Mouse (Mus musculus) forebrain, embryonic 13.5 days (tissue): ENCODE results near the gene Phf19. TPM values are rescaled to one million over a fixed set of nuclear protein-coding genes. Genes with fewer than 3 reads are reported as not detected.

ENCODE experiments used
- ATAC-seq: fragments of 200-750 bp; cut with Nextera tagmentation; 2 replicates; pipeline ENCODE4 v1.8.0; 2017
- H3K27ac ChIP-seq: fragments of 300-500 bp; sonication (generic); 2 replicates; pipeline ENCODE4 v1.5.1; 2015; ENCODE audit warnings: inconsistent platforms, mild to moderate bottlenecking, moderate library complexity
- H3K27me3 ChIP-seq: fragments of 300-500 bp; sonication (generic); 2 replicates; pipeline ENCODE4 v1.6.1; 2015; ENCODE audit warnings: mild to moderate bottlenecking, inconsistent platforms
- H3K36me3 ChIP-seq: fragments of 300-500 bp; sonication (generic); 2 replicates; pipeline ENCODE4 v1.6.1; 2015; ENCODE audit warnings: mild to moderate bottlenecking, inconsistent platforms; ENCODE audit not compliant: poor library complexity, severe bottlenecking
- H3K4me1 ChIP-seq: fragments of 300-500 bp; sonication (generic); 2 replicates; pipeline ENCODE4 v1.6.1; 2015; ENCODE audit warnings: inconsistent platforms
- H3K4me2 ChIP-seq: fragments of 300-500 bp; sonication (generic); 2 replicates; pipeline ENCODE4 v1.6.1; 2015; ENCODE audit warnings: inconsistent platforms, mild to moderate bottlenecking, moderate library complexity
- H3K4me3 ChIP-seq: fragments of 300-500 bp; sonication (generic); 2 replicates; pipeline ENCODE4 v1.5.1; 2015; ENCODE audit warnings: mild to moderate bottlenecking, inconsistent platforms
- H3K9ac ChIP-seq: fragments of 300-500 bp; sonication (generic); 2 replicates; pipeline ENCODE4 v1.6.1; 2015; ENCODE audit warnings: mild to moderate bottlenecking, inconsistent platforms
- H3K9me3 ChIP-seq: fragments of 300-500 bp; sonication (generic); replicated peaks from 2 replicates; pipeline ENCODE4 v1.6.1; 2016; ENCODE audit warnings: inconsistent platforms
- WGBS: fragments of 180-500 bp; shearing (Covaris S2); methylation state at CpG from one replicate; pipeline ENCODE4 v1.1.7; 2015; 5-methylcytosine and 5-hydroxymethylcytosine counted together
- polyA plus RNA-seq: library from polyadenylated mRNA; unstranded; fragments of >200 nt; fragmentation: Nextera tagmentation; extraction: Ambion mirVana; gene quantifications from 2 replicates; pipeline ENCODE4 v1.2.1, GENCODE M21; 2015

Phf19 gene
- polyA plus RNA-seq, 1 experiment from 2014 or later = 4.5 TPM

DNA sequence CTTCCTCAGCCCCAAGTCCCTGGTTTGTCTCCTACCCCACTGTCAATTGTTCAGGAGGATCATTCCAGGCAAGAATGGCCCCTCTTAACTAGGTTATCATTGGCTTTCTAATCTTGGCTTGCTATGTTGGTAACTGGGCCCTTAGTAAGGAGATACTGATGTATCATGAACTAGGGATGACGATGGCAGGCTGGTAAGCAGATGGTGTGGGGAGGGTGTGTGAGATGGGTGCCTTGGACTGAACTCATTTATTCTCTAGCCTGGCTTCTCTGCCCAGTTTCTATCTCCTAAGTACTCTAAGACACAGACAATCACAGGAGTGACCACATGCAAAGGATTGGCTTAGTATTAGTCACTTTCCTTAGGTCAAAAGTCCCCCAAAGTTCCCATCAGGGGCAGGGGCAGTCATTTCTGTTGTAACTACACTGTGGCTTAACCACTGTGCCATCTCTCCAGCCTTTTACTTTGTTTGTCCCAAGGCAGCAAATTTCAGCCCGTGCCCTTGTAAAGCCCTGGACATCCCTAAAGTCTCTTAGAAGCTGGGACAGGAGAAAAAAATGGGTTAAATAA lies 39.8 kb upstream of the Phf19 start:
- H3K9me3 ChIP-seq = peaks cover 2% of the 10 kb centered on the region; the same call in 1 of the 2 replicates
- 88% methylated on average over 2 of the region's 2 CpGs for WGBS
- H3K9ac ChIP-seq = no peak overlapping the region

DNA sequence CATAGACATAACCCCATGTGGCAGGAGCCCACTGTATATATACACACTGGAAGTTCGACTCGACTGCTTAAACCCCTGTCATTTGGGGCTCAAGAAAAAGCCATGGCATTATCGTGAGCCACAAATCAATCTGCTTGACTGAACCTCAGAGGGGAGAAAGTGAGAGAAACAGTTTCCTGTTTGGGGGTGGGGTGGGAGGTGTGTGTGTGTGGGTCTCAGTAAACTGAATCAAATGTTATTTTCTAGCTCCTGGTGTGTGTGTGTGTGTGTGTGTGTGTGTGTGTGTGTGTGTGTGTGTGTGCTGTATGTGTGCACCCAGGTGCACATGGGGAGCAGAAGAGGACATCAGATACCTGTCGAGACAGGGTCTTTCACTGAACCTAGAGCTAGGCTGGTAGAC lies 39.2 kb upstream of the Phf19 start:
- H3K4me2 ChIP-seq = no peak overlapping the region
- no peak overlapping the region for H3K27ac ChIP-seq
- H3K4me1 ChIP-seq = no peaks in the 10 kb centered on the region
- no peaks in the 10 kb centered on the region for H3K36me3 ChIP-seq
- WGBS = 71% methylated on average over 4 of the region's 4 CpGs
- ATAC-seq = no peak
- H3K9ac ChIP-seq = no peak overlapping the region
- H3K9me3 ChIP-seq = peaks cover 2% of the 10 kb centered on the region; the same call in 1 of the 2 replicates
- no peak overlapping the region for H3K4me3 ChIP-seq
- no peaks in the 10 kb centered on the region for H3K27me3 ChIP-seq

More for the DNA sequence above, 39.8 kb upstream of the Phf19 start:
- no peak for ATAC-seq
- H3K4me2 ChIP-seq = no peak overlapping the region
- H3K4me3 ChIP-seq = no peak overlapping the region
- H3K4me1 ChIP-seq = no peaks in the 10 kb centered on the region
- H3K27me3 ChIP-seq = no peaks in the 10 kb centered on the region
- H3K27ac ChIP-seq = no peak overlapping the region
- H3K36me3 ChIP-seq = no peaks in the 10 kb centered on the region

DNA sequence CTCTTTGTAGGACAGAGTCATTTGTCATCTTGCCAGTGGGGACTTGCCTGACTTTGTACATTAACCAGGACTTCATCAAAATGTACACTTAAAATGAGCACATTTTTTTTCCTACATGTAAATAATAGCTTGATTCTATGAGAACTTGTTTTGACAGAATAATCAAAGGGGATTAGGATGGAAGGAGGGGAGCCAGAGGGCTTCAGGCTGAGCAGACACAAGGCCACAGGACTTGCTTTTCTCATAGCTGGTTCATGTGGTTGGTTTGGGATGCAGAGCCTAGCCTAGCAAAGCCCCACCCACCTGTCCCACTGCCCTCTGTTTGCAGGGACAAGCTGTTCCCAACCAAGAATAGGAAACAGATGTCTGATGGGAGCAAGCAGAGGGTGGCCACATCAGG lies 37.6 kb upstream of the Phf19 start:
- Histone ChIP-seq H3K9ac (no peak overlapping the region), H3K27me3 (no peaks in the 10 kb centered on the region), H3K4me1 (no peaks in the 10 kb centered on the region), H3K4me3 (no peak overlapping the region), H3K9me3 (peaks cover 2% of the 10 kb centered on the region; the same call in 1 of the 2 replicates), H3K36me3 (no peaks in the 10 kb centered on the region), H3K27ac (no peak overlapping the region), H3K4me2 (no peak overlapping the region)
- no peak for ATAC-seq

- H3K27me3 ChIP-seq = no peaks in the 10 kb centered on the region
- no peak for ATAC-seq
- H3K4me2 ChIP-seq = no peak overlapping the region
- H3K4me1 ChIP-seq = no peaks in the 10 kb centered on the region
- H3K36me3 ChIP-seq = no peaks in the 10 kb centered on the region
- H3K4me3 ChIP-seq = no peak overlapping the region
- no peak overlapping the region for H3K27ac ChIP-seq
- peaks cover 2% of the 10 kb centered on the region; the same call in 1 of the 2 replicates for H3K9me3 ChIP-seq
- no peak overlapping the region for H3K9ac ChIP-seq
- 14% methylated on average over 2 of the region's 2 CpGs for WGBS
Measured at GRCm38 (mm10) chr2:34948622-34949021, 34.8 kb upstream of the Phf19 start.

- no peak overlapping the region for H3K4me3 ChIP-seq
- WGBS = 65% methylated on average over 4 of the region's 4 CpGs
- H3K27me3 ChIP-seq = no peaks in the 10 kb centered on the region
- H3K9me3 ChIP-seq = peaks cover 2% of the 10 kb centered on the region; the same call in 1 of the 2 replicates
- no peaks in the 10 kb centered on the region for H3K36me3 ChIP-seq
- no peak overlapping the region for H3K9ac ChIP-seq
- H3K27ac ChIP-seq = no peak overlapping the region
- H3K4me2 ChIP-seq = no peak overlapping the region
- ATAC-seq = no peak
- no peaks in the 10 kb centered on the region for H3K4me1 ChIP-seq
Measured at GRCm38 (mm10) chr2:34946046-34946445, 32.2 kb upstream of the Phf19 start.

GRCm38 (mm10) chr2:34945580-34945979 lies 31.8 kb upstream of the Phf19 start:
- Histone ChIP-seq H3K4me1 (no peaks in the 10 kb centered on the region), H3K9me3 (peaks cover 2% of the 10 kb centered on the region; the same call in 1 of the 2 replicates), H3K4me3 (no peak overlapping the region), H3K9ac (no peak overlapping the region), H3K4me2 (no peak overlapping the region), H3K27me3 (no peaks in the 10 kb centered on the region), H3K36me3 (no peaks in the 10 kb centered on the region), H3K27ac (no peak overlapping the region)
- 86% methylated on average over 4 of the region's 4 CpGs for WGBS
- no peak for ATAC-seq

- no peak overlapping the region for H3K27ac ChIP-seq
- H3K4me2 ChIP-seq = no peak overlapping the region
- no peak overlapping the region for H3K4me3 ChIP-seq
- no peaks in the 10 kb centered on the region for H3K27me3 ChIP-seq
- H3K36me3 ChIP-seq = no peaks in the 10 kb centered on the region
- H3K9me3 ChIP-seq = no peaks in the 10 kb centered on the region
- no peaks in the 10 kb centered on the region for H3K4me1 ChIP-seq
- H3K9ac ChIP-seq = no peak overlapping the region
- WGBS = 29% methylated on average over 8 of the region's 8 CpGs
- ATAC-seq = no peak
Measured at GRCm38 (mm10) chr2:34944761-34945160, 30.9 kb upstream of the Phf19 start.

- H3K4me2 ChIP-seq = no peak overlapping the region
- H3K27ac ChIP-seq = no peak overlapping the region
- WGBS = 82% methylated on average over 13 of the region's 13 CpGs
- ATAC-seq = no peak
- no peaks in the 10 kb centered on the region for H3K9me3 ChIP-seq
- no peaks in the 10 kb centered on the region for H3K4me1 ChIP-seq
- no peaks in the 10 kb centered on the region for H3K36me3 ChIP-seq
- no peak overlapping the region for H3K9ac ChIP-seq
- H3K27me3 ChIP-seq = no peaks in the 10 kb centered on the region
- no peak overlapping the region for H3K4me3 ChIP-seq
Measured at GRCm38 (mm10) chr2:34943556-34944120, 29.8 kb upstream of the Phf19 start.

- WGBS = 80% methylated on average over 11 of the region's 11 CpGs
- Histone ChIP-seq H3K27ac (no peak overlapping the region), H3K36me3 (no peaks in the 10 kb centered on the region), H3K4me2 (no peak overlapping the region), H3K27me3 (no peaks in the 10 kb centered on the region), H3K4me1 (no peaks in the 10 kb centered on the region), H3K9me3 (no peaks in the 10 kb centered on the region), H3K4me3 (no peak overlapping the region), H3K9ac (no peak overlapping the region)
- no peak for ATAC-seq
Measured at GRCm38 (mm10) chr2:34941061-34941675, 27.3 kb upstream of the Phf19 start.

GRCm38 (mm10) chr2:34940246-34940645 lies 26.4 kb upstream of the Phf19 start:
- H3K27me3 ChIP-seq = no peaks in the 10 kb centered on the region
- no peaks in the 10 kb centered on the region for H3K9me3 ChIP-seq
- H3K27ac ChIP-seq = no peak overlapping the region
- WGBS = 67% methylated on average over 5 of the region's 5 CpGs
- ATAC-seq = no peak
- no peak overlapping the region for H3K4me3 ChIP-seq
- H3K9ac ChIP-seq = no peak overlapping the region
- H3K4me2 ChIP-seq = no peak overlapping the region
- no peaks in the 10 kb centered on the region for H3K36me3 ChIP-seq
- no peaks in the 10 kb centered on the region for H3K4me1 ChIP-seq

- 82% methylated on average over 8 of the region's 8 CpGs for WGBS
- no peaks in the 10 kb centered on the region for H3K27me3 ChIP-seq
- no peak for ATAC-seq
- no peaks in the 10 kb centered on the region for H3K9me3 ChIP-seq
- H3K27ac ChIP-seq = no peak overlapping the region
- no peaks in the 10 kb centered on the region for H3K36me3 ChIP-seq
- no peak overlapping the region for H3K9ac ChIP-seq
- H3K4me2 ChIP-seq = no peak overlapping the region
- no peaks in the 10 kb centered on the region for H3K4me1 ChIP-seq
- H3K4me3 ChIP-seq = no peak overlapping the region
Measured at GRCm38 (mm10) chr2:34938269-34939208, 24.7 kb upstream of the Phf19 start.

GRCm38 (mm10) chr2:34937460-34937859 lies 23.6 kb upstream of the Phf19 start:
- Histone ChIP-seq H3K4me3 (no peak overlapping the region), H3K4me2 (no peak overlapping the region), H3K36me3 (no peaks in the 10 kb centered on the region), H3K27me3 (no peaks in the 10 kb centered on the region), H3K9ac (no peak overlapping the region), H3K4me1 (no peaks in the 10 kb centered on the region), H3K27ac (no peak overlapping the region), H3K9me3 (no peaks in the 10 kb centered on the region)
- ATAC-seq = no peak
- WGBS = 34% methylated on average over 5 of the region's 5 CpGs
